8 mouse cellular contexts compared by ENCODE assay signal in genomic region chr11:98797306-98797705, GRCm38 (mm10). TPM values are rescaled to one million over a fixed set of nuclear protein-coding genes. Genes with fewer than 3 reads are reported as not detected.
A peak's percentile ranks its signal among the peaks of the same experiment; 100 is the strongest.
DNase-seq lines count a peak whose midpoint lies in the region; ATAC-seq and TF ChIP-seq lines count a peak whose summit lies in the region.

No protein-coding gene starts in this region.

- H3K4me1 ChIP-seq in thymus, adult 2 months (replicated peaks; ENCODE audit: control insufficient read depth, insufficient read depth, low read length): peaks cover 15% of the 10 kb centered on the region
- peaks cover 23% of the 10 kb centered on the region for H3K4me1 ChIP-seq in intestine, embryonic 15.5 days (replicated peaks)
- 0 out of 2 replicates have a peak, but pooled peaks cover 3% of the 10 kb centered on the region for H3K4me1 ChIP-seq in midbrain, postnatal 0 days (ENCODE audit: insufficient read depth, low read length)

- peaks cover 27% of the 10 kb centered on the region for H3K36me3 ChIP-seq in thymus, adult 2 months (ENCODE audit: control insufficient read depth, insufficient read depth, low read length)
- H3K36me3 ChIP-seq in intestine, embryonic 15.5 days: peaks cover 24% of the 10 kb centered on the region
- H3K36me3 ChIP-seq in midbrain, postnatal 0 days (ENCODE audit: insufficient read depth, low read length): peaks cover 24% of the 10 kb centered on the region

- peak overlapping the region; percentile 88 for H3K4me2 ChIP-seq in intestine, embryonic 15.5 days (replicated peaks)
- H3K4me2 ChIP-seq in midbrain, postnatal 0 days (ENCODE audit: low read depth, low read length, poor library complexity, severe bottlenecking): peak overlapping the region; percentile 73

- H3K9me3 ChIP-seq in intestine, embryonic 15.5 days: no peaks in the 10 kb centered on the region
- no peaks in the 10 kb centered on the region for H3K9me3 ChIP-seq in midbrain, postnatal 0 days (ENCODE audit: low read length)

- peak; percentile 32 for DNase-seq in adrenal gland, postnatal 10 days
- no peak for DNase-seq in adrenal gland, postnatal 25 days
- DNase-seq in thymus, adult 2 months: no peak
- DNase-seq in thymus, postnatal 14 days: no peak
- DNase-seq in midbrain, postnatal 0 days (ENCODE audit: low spot score): no peak
- DNase-seq in left cerebral cortex, adult 11 months (ENCODE audit: low spot score): no peak
- DNase-seq in B cell, adult 2 months: no peak

- WGBS in thymus, adult 2 months: 13% methylated on average over 5 of the region's 5 CpGs
- whole genome bisulfite sequencing in intestine, embryonic 15.5 days: 3% methylated on average over 5 of the region's 5 CpGs
- 11% methylated on average over 5 of the region's 5 CpGs for WGBS in midbrain, postnatal 0 days

- H3K9ac ChIP-seq in intestine, embryonic 15.5 days: peak overlapping the region; percentile 99
- H3K9ac ChIP-seq in midbrain, postnatal 0 days (replicated peaks; ENCODE audit: low read length, poor library complexity, severe bottlenecking): peak overlapping the region; percentile 99

- peak overlapping the region; percentile 12 for H3K4me3 ChIP-seq in thymus, adult 2 months (ENCODE audit: control insufficient read depth, insufficient read depth, low read length)
- H3K4me3 ChIP-seq in intestine, embryonic 15.5 days (replicated peaks): peak overlapping the region; percentile 88
- peak overlapping the region; percentile 94 for H3K4me3 ChIP-seq in midbrain, postnatal 0 days (ENCODE audit: low read depth, low read length)

- TF ChIP-seq POLR2A in thymus, adult 2 months (IDR thresholded peaks at IDR 0.05; ENCODE audit: control insufficient read depth, extremely low read depth, insufficient read depth, low read length, poor library complexity): no peak

- ATAC-seq in intestine, embryonic 15.5 days: no peak
- ATAC-seq in midbrain, postnatal 0 days (ENCODE audit: low FRiP score): no peak

- TF ChIP-seq CTCF in thymus, adult 2 months (IDR thresholded peaks at IDR 0.05; ENCODE audit: borderline replicate concordance, control insufficient read depth, extremely low read depth, insufficient read depth, low read length, poor library complexity): no peak
- no peak for TF ChIP-seq CTCF in midbrain, postnatal 0 days (IDR thresholded peaks at IDR 0.05)

- H3K27ac ChIP-seq in thymus, adult 2 months (ENCODE audit: control insufficient read depth, insufficient read depth, low read length): no peak overlapping the region
- H3K27ac ChIP-seq in intestine, embryonic 15.5 days: no peak overlapping the region
- peak overlapping the region; percentile 100 for H3K27ac ChIP-seq in midbrain, postnatal 0 days (ENCODE audit: low read depth, low read length)

- no peaks in the 10 kb centered on the region for H3K27me3 ChIP-seq in thymus, adult 2 months (ENCODE audit: control insufficient read depth, insufficient read depth, low read length)
- no peaks in the 10 kb centered on the region for H3K27me3 ChIP-seq in intestine, embryonic 15.5 days (replicated peaks)
- H3K27me3 ChIP-seq in midbrain, postnatal 0 days (ENCODE audit: insufficient read depth, low read length): no peaks in the 10 kb centered on the region

RNA-seq across cellular contexts. Expression of gene Msl1, which starts 2.0 kb away (rescaled TPM):
- total RNA-seq in adrenal gland, postnatal 10 days (2021): 10 to 100 TPM; 79.4 to 88.6 TPM
- 109 and 113 TPM in 2 replicates for total RNA-seq in adrenal gland, postnatal 25 days (2021)
- 50.3 and 66.0 TPM in 2 replicates for polyA plus RNA-seq in thymus, adult 2 months (2012; rRNA removed)
- 18.9 and 19.7 TPM in 2 replicates for polyA plus RNA-seq in intestine, embryonic 15.5 days (2015; fragmentation: Nextera tagmentation; extraction: Ambion mirVana)
- total RNA-seq in midbrain, postnatal 0 days (2014; rRNA removed): 88.3 and 107 TPM in 2 replicates
- 22.3 and 25.8 TPM in 2 replicates for polyA plus RNA-seq in midbrain, postnatal 0 days (2015; fragmentation: Nextera tagmentation; extraction: Ambion mirVana)

RNA-seq across cellular contexts. Expression of gene Casc3, which starts 7.4 kb away (rescaled TPM):
- 10 to 100 TPM; 31.9 to 35.7 TPM for total RNA-seq in adrenal gland, postnatal 10 days (2021)
- total RNA-seq in adrenal gland, postnatal 25 days (2021): 37.2 and 41.5 TPM in 2 replicates
- 66.5 and 72.2 TPM in 2 replicates for polyA plus RNA-seq in thymus, adult 2 months (2012; rRNA removed)
- polyA plus RNA-seq in intestine, embryonic 15.5 days (2015; fragmentation: Nextera tagmentation; extraction: Ambion mirVana): 28.2 and 29.8 TPM in 2 replicates
- 29.4 and 32.2 TPM in 2 replicates for total RNA-seq in midbrain, postnatal 0 days (2014; rRNA removed)
- polyA plus RNA-seq in midbrain, postnatal 0 days (2015; fragmentation: Nextera tagmentation; extraction: Ambion mirVana): 34.0 and 39.7 TPM in 2 replicates

RNA-seq across cellular contexts. Expression of gene Nr1d1, which starts 22.2 kb away (rescaled TPM):
- 10 to 100 TPM; 15.1 to 59.6 TPM for total RNA-seq in adrenal gland, postnatal 10 days (2021)
- 234 and 238 TPM in 2 replicates for total RNA-seq in adrenal gland, postnatal 25 days (2021)
- polyA plus RNA-seq in thymus, adult 2 months (2012; rRNA removed): 34.4 and 37.7 TPM in 2 replicates
- polyA plus RNA-seq in intestine, embryonic 15.5 days (2015; fragmentation: Nextera tagmentation; extraction: Ambion mirVana): 2.6 and 2.7 TPM in 2 replicates
- 7.1 and 11.0 TPM in 2 replicates for total RNA-seq in midbrain, postnatal 0 days (2014; rRNA removed)
- polyA plus RNA-seq in midbrain, postnatal 0 days (2015; fragmentation: Nextera tagmentation; extraction: Ambion mirVana): 12.3 and 14.3 TPM in 2 replicates

RNA-seq across cellular contexts. Expression of gene Rapgefl1, which starts 39.3 kb away (rescaled TPM):
- 1 to 10 TPM in 1 of 2 experiments, under 1 TPM in 1; 0.93 to 1.6 TPM for total RNA-seq in adrenal gland, postnatal 10 days (2021)
- total RNA-seq in adrenal gland, postnatal 25 days (2021): 0.52 and 0.70 TPM in 2 replicates
- polyA plus RNA-seq in thymus, adult 2 months (2012; rRNA removed): 8.5 and 11.6 TPM in 2 replicates
- polyA plus RNA-seq in intestine, embryonic 15.5 days (2015; fragmentation: Nextera tagmentation; extraction: Ambion mirVana): 1.1 and 1.2 TPM in 2 replicates
- 39.0 and 40.8 TPM in 2 replicates for total RNA-seq in midbrain, postnatal 0 days (2014; rRNA removed)
- polyA plus RNA-seq in midbrain, postnatal 0 days (2015; fragmentation: Nextera tagmentation; extraction: Ambion mirVana): 10.9 and 11.4 TPM in 2 replicates

RNA-seq across cellular contexts. Expression of gene Thra, which starts 56.9 kb away (rescaled TPM):
- total RNA-seq in adrenal gland, postnatal 10 days (2021): 100 to 1,000 TPM; 135 to 184 TPM
- total RNA-seq in adrenal gland, postnatal 25 days (2021): 82.5 and 89.4 TPM in 2 replicates
- 36.8 and 41.5 TPM in 2 replicates for polyA plus RNA-seq in thymus, adult 2 months (2012; rRNA removed)
- polyA plus RNA-seq in intestine, embryonic 15.5 days (2015; fragmentation: Nextera tagmentation; extraction: Ambion mirVana): 42.7 and 45.5 TPM in 2 replicates
- 774 and 843 TPM in 2 replicates for total RNA-seq in midbrain, postnatal 0 days (2014; rRNA removed)
- 165 and 182 TPM in 2 replicates for polyA plus RNA-seq in midbrain, postnatal 0 days (2015; fragmentation: Nextera tagmentation; extraction: Ambion mirVana)

Comparison
In these comparisons a context has a peak if more than half of its experiments do, and no peak if none do; other contexts are left out.
1. H3K4me3 ChIP-seq: peak in every context shown above with its lines; median percentile 94 in midbrain, postnatal 0 days; 88 in intestine, embryonic 15.5 days; 12 in thymus, adult 2 months.